Mouse (Mus musculus) right cerebral cortex, postnatal 36 days (tissue): ENCODE measurements around the gene Dio2.

ENCODE experiments used
- DNase-seq, 2 experiments: peaks; one replicate each; pipeline ENCODE4 v3.0.0; 2022; ENCODE audit warnings: low spot score in 2 of 2, mixed read lengths in 1 of 2

Gene Dio2

DNA sequence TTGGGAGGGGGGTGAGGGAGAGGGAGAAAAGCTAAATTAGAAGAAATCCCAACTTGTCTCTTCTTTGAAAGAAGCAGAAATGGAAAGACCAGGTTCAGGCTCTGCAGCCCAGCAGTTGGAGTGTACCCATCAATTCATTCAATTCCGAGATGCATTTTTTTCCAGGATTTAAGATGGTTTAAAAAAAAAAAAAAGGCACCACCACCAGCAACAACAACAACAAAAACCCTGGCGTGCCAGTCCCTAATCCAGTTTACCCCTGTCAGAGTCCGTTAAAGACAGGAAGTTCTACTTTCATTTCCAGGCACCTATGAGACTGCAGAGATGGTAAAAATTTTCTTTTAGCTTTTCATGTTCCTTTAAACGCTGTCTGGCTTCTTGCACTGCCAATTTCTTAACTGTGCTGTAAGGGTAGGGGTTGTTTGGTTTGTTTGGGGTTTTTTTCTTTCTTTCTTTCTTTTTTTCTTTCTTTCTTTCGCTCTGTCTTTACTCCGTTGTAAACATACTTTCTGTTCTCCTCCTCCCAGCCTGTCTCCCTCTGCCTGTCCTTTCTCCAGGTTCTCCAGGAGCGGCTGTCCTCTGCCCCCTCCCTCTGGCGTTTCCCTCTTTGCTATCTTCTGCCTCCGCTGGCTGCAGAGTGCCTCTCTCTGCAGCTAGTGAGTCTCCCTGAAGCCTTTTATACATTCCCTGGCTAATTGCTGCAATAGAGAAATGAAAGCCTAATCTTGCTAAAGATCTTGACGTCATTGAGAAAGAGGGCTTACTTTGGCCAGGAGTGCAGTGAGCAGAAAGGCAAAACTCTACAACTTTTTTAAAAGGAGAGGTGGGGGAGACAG lies at the start of gene Dio2:
Dio2 (minus strand) TSS at position 51 of the 836 bp plus-strand sequence.
- DNase-seq: no peak

DNA sequence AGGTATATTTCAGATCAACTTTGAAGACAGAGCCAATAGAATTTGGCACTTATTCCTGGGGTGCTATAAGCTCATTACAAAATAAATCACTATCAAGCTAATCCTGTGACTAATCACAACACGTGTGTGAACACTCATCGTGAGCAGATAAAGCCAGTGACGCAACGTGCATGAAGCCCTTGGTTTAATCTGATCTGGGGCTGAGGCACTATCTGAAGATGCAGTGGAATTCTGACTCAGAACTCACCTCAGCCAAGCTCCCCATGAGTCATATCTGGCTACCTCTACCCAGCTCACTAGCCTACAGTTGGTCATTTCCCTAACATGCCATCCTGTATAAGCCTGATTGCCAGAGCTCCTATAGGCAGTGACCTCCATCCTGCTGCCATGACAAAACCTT lies 43.2 kb upstream of the Dio2 start:
- DNase-seq: no peak

DNA sequence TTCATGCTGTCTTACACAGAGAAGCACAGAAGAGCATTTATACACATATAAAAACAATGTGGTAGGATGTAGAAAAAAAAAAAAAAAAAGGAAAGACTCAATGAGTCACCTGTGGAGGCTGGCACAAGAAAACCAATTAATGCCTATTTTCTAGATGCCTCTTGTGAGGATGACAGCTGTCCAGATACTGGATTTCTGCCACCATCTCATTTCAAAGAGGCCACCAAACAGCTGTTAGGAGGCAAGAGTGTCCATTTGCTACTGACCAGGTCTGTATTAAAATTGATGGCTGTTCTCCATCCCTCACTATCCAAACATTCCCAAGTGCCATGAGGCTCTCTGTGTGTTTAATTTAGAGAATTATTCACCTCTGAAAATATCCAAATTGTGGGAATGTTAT lies 6.5 kb upstream of the Dio2 start:
- no peak for DNase-seq

DNA sequence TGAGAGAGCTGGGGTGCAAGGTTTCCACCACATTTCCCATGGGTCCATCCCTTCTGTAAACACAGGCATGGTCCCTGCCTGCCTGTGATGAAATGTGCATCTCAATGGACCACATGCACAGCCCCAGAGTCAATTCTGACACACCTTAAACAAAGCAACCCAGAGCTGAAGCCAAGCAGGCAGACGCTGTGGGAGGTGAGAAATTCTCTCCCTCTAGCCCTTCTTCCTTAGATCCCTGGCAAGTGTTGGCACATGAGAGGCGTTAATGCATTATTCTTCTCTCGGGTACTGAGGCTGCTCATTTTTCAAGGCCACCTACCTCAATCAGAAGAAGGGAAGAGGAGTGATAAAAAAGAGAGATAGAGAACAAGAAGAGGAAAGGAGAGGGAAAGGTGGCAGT lies 5.4 kb upstream of the Dio2 start:
- DNase-seq: peak; percentile 9 to 30

DNA sequence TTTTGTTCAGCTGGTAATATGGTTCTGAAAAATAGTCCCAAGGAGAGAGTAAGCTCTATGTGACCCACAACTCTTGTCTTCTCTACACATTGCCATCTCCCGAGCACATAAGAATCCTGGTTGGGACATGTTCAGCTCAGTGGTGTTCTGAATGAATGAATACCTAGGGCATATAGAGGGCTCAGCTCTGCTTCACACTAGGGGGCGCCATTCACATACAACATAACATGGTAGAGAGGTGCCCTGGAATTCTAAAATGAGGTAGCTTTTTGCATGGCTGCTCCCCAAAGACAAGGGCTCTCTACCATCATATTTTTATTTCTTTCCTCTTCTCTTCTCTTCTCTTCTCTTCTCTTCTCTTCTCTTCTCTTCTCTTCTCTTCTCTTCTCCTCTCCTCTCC lies 2.2 kb upstream of the Dio2 start:
- DNase-seq: peak; percentile 50 to 62

DNA sequence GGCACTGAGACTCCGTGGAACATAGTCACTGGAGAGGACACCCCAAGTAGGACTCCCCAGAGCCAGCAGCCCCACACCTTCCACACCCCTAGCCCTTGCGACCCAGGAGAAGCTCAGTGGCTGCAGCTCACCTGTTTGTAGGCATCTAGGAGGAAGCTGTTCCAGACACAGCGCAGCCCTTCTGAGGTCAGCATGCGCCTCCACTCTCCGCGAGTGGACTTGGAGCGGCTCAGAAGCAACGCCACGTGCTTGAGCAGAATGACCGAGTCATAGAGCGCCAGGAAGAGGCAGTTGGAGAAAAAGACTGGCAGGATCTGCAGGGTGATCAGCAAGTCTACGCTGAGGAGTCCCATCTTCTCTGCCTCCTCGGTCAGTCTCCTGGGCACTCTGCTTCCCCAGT lies 306 bp downstream of the Dio2 start:
- no peak for DNase-seq

DNA sequence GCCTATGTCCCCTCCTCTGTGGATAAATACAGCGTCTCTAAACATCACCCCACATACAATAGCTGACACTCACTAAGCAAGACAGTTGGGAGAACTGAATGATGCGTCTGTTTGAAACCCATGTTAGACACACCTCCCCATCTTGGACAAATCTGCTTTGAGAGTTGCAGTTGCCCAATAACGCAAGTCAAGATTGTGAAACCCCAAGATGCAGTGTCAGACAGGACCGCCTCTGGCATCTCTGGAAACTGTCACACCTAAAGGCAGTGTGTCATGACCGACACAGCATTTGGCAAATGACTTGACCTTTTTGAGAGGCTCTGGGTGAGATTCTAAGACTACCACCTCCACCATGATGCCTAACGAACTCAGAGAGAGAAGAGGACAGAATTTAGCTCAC lies 2.8 kb downstream of the Dio2 start:
- no peak for DNase-seq

DNA sequence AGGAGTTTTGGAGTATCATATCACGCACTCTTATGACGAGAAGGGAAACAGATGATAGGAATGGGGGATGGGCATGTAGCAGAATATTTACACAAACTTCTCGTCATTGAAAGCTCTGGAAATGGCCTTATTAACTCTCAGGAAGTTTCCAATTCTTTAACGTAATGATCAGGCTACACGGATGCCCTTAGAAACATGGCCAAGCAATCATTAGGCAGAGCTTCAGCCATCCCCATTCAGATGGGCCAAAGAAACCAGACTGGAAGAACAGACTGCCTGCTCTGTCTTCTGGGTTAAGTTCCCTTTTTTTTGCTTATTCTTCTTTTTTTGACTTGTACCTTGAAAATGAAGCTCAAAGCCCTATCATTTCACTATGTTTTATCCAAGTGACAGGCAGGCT lies 3.7 kb downstream of the Dio2 start:
- no peak for DNase-seq

DNA sequence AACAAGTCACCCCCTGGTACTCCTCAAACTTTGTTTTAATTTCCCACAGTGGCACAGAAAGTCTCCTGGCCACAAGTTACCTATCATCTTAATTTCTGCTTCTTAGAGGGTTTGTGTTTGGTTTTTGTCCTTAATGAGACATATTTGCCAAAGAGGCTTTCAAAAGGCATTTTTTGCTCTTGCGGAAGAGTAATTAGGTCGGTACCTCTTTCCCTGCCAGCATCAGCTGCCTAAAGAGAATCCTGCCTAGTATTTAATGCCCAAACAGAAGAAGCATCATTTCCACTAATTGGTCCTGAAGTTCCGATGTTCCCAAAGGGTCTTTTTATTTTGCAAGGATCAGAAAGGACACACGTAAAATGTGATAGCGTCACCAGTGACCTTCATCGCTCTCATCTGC lies 4.5 kb downstream of the Dio2 start:
- DNase-seq: no peak

DNA sequence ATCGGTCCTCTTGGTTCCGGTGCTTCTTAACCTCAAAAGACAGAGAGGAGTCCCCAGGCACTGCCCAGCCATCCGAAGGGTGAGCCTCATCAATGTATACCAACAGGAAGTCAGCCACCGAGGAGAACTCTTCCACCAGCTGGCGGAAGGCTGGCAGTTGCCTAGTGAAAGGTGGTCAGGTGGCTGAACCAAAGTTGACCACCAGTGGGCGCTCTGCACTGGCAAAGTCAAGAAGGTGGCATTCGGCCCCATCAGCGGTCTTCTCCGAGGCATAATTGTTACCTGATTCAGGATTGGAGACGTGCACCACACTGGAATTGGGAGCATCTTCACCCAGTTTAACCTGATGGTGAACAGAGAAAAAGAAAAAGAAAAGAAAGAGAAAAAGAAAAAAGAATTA lies 8.6 kb downstream of the Dio2 start:
- DNase-seq: no peak

DNA sequence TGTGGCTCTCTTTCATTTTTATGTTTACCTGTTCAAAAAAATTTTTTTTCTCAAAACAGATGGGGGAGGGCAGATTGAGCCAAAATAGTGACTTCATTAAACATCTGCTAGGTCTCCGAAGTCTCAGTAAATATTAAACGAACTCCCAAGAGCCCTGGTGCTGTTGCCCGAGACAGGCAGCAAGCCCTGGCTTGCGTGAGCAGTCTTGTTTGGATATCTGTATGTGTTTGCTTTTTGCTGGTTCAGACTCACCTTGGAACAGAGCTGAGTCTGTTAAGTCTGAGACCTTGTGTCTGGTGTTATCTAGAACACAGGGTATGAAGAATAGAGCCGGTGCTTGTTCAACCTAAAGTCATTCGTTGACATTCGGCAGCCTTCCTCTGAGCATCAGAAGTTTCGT lies 13.1 kb downstream of the Dio2 start:
- no peak for DNase-seq

DNA sequence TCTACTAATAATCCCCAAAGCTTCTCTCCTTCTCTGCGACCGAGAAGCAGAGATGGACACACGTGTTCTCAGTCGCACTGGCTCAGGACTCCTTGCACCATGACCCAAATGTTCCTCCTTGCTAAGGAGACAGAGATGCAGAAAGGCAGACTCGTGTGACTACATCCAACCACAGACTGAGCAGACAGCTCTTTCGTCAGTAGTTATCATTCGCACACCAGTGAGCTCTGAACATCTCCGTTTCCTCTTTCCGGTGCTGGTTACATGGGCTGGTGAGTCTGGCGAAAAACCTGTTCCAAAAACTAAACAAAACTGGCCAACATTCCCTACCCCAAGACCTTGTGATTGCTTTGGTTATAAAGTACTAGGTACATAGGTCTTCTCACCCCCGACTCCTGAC lies 13.6 kb downstream of the Dio2 start:
- no peak for DNase-seq

DNA sequence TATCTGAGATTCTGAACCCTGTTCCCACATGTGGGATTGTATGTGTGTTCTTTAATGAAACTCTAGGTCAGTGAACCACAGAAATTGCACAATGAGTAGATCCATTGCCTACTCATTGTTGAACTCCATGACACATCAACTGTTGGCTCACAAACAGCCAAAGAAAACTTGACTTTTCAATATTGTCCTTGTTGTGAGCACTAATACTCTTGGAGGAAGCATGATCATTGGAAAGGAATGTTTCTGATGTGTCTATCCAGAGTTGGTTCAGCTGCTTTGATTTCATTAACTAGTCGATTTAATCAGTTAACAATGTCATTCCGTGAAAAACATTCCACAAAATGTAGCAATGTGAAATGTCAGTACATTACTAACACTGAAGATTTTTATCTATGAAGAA lies 44.1 kb downstream of the Dio2 start:
- DNase-seq: no peak
